Mouse (Mus musculus) G1E (cell line): ENCODE data around the gene Bhlhe41. TPM values are rescaled to one million over a fixed set of nuclear protein-coding genes. Genes with fewer than 3 reads are reported as not detected.

Experiments used
- ATAC-seq: 2 replicates; pipeline ENCODE4 v1.8.0; 2016; ENCODE audit warnings: mild to moderate bottlenecking; ENCODE audit not compliant: insufficient number of reproducible peaks, poor library complexity, low FRiP score, severe bottlenecking; ENCODE audit errors: extremely low read depth
- DNase-seq: peaks from one replicate; pipeline ENCODE4 v3.0.0; 2012; ENCODE audit warnings: low spot score
- H3K27me3 ChIP-seq: 2 replicates; pipeline ENCODE4 v1.6.1; 2012; ENCODE audit warnings: mild to moderate bottlenecking, low read length, inconsistent platforms; ENCODE audit not compliant: insufficient read depth
- H3K36me3 ChIP-seq: replicated peaks from 2 replicates; pipeline ENCODE3; 2012; ENCODE audit warnings: mild to moderate bottlenecking, inconsistent platforms
- H3K4me1 ChIP-seq: 2 replicates; pipeline ENCODE4 v1.6.1; 2012; ENCODE audit warnings: low read depth, low read length, inconsistent platforms, mixed read lengths; ENCODE audit not compliant: insufficient read depth
- H3K4me3 ChIP-seq: 2 replicates; pipeline ENCODE4 v1.5.1; 2012; ENCODE audit warnings: low read depth, mild to moderate bottlenecking, inconsistent platforms, low read length, moderate library complexity, mixed read lengths
- H3K9me3 ChIP-seq: replicated peaks from 2 replicates; pipeline ENCODE4 v1.6.1; 2012; ENCODE audit warnings: inconsistent platforms
- CTCF ChIP-seq: IDR thresholded peaks from 2 replicates; pipeline ENCODE4 v1.5.1; 2012; ENCODE audit warnings: low read depth, low read length, inconsistent platforms, mixed read lengths
- GATA1 ChIP-seq: IDR thresholded peaks from 2 replicates; pipeline ENCODE4 v1.6.1; 2012; ENCODE audit warnings: borderline replicate concordance, low read length, inconsistent platforms, mixed read lengths
- GATA2 ChIP-seq: IDR thresholded peaks from 2 replicates; pipeline ENCODE4 v1.6.1; 2012; ENCODE audit warnings: low read depth, low read length, inconsistent platforms, borderline replicate concordance
- POLR2AphosphoS5 ChIP-seq: IDR thresholded peaks from 2 replicates; pipeline ENCODE4 v1.6.1; 2012; ENCODE audit warnings: low read depth, low read length, inconsistent platforms; ENCODE audit not compliant: insufficient replicate concordance
- TAL1 ChIP-seq: conservative IDR thresholded peaks from 2 replicates; pipeline ENCODE4 v1.6.1; 2012; ENCODE audit warnings: low read depth, low read length, inconsistent platforms, mixed read lengths
- polyA plus RNA-seq: library from polyadenylated mRNA; stranded (reverse); fragments of >175 nt; gene quantifications from 2 replicates; pipeline ENCODE4 v1.2.3, GENCODE M21; 2012
- total RNA-seq, 2 experiments: library from RNA; stranded (forward) in 1 of 2; stranded (reverse) in 1 of 2; fragments of 200-1000 nt in 1 of 2; fragments of >200 nt in 1 of 2; fragmentation: Nextera tagmentation in 1 of 2; gene quantifications; 2 replicates each; pipeline ENCODE4 v1.2.3; 2014 to 2017

Bhlhe41 gene
- total and polyA plus RNA-seq, 3 experiments, result 0.11 TPM; not detected in 2

DNA sequence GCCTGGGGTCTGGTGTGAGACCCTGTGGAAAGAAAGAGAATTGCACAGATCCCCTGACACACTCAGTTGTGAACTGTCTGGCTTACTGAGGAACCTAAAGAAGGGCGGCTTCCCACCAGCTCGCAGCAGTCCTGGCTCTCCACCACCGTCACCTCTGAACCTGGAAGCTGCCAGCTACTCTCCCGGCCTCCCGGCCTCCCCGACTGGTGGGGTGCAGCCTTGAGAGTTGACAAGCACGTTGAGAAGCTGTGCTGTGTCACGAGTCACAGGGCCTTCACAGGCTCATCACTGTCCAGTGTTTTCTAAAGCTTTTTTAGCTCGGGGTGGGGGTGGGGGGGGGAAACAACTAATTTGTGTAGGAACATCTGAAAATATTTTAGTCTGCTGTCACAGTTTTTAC is 46.2 kb downstream of the Bhlhe41 start:
- Histone ChIP-seq H3K36me3 (no peaks in the 10 kb centered on the region), H3K27me3 (no peaks in the 10 kb centered on the region), H3K4me1 (no peaks in the 10 kb centered on the region), H3K9me3 (peaks cover 73% of the 10 kb centered on the region), H3K4me3 (no peak overlapping the region)
- TF ChIP-seq CTCF, result no peak
- no peak for TF ChIP-seq GATA2
- TF ChIP-seq GATA1, result no peak
- no peak for TF ChIP-seq POLR2AphosphoS5
- no peak for TF ChIP-seq TAL1
- DNase-seq (no peak), ATAC-seq (no peak)

DNA sequence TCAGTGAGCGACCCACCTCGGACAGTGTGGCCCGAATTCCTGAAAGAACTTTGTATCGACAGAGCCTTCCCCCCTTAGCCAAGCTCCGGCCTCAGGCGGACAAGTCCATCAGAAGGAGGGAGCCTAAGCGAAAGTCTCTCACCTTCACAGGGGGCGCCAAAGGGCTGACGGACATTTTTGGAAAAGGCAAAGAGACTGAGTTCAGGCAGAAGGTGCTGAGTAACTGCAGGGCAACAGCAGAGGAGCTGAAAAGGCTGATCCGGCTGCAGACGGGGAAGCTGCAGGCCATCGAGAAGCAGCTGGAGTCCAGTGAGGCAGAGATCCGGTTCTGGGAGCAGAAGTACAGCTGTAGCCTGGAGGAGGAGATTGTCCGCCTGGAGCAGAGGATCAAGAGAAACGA is 50.2 kb downstream of the Bhlhe41 start:
- peaks cover 68% of the 10 kb centered on the region for H3K9me3 ChIP-seq
- no peak for TF ChIP-seq CTCF
- TF ChIP-seq TAL1, result no peak
- no peak for TF ChIP-seq GATA2
- no peak for TF ChIP-seq POLR2AphosphoS5
- TF ChIP-seq GATA1, result no peak
- H3K4me3 ChIP-seq, result no peak overlapping the region; the same call in 1 of the 2 replicates
- H3K36me3 ChIP-seq, result no peaks in the 10 kb centered on the region
- DNase-seq (no peak), ATAC-seq (no peak)
- no peaks in the 10 kb centered on the region for H3K27me3 ChIP-seq
- H3K4me1 ChIP-seq, result no peaks in the 10 kb centered on the region

GRCm38 (mm10) chr6:145811174-145811573 is 54.2 kb downstream of the Bhlhe41 start:
- H3K27me3 ChIP-seq, result no peaks in the 10 kb centered on the region
- H3K4me1 ChIP-seq, result no peaks in the 10 kb centered on the region
- no peak for DNase-seq
- TF ChIP-seq GATA2, result no peak
- TF ChIP-seq CTCF, result no peak
- TF ChIP-seq POLR2AphosphoS5, result no peak
- no peak for TF ChIP-seq GATA1
- no peak for TF ChIP-seq TAL1
- no peak for ATAC-seq
- no peaks in the 10 kb centered on the region for H3K36me3 ChIP-seq
- peaks cover 79% of the 10 kb centered on the region for H3K9me3 ChIP-seq
- no peak overlapping the region for H3K4me3 ChIP-seq

DNA sequence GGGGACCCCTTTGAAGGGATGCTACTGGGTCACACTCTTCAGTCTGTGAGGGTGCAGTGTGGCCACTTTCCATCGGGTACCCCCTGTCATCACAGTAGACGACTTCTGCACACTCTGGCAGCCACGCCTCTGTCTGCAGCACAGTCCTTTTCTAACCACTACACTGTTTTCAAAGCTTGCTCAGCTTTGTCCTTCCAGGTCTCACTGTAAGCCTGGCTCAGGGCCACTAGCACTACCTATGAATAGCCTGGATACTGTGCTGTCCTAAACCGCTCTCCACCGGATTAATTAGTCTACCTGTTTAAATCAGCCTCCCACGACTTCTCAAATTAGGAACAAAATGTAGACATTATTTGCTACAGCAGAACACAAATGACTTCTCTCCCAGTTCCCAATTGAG is 55.3 kb downstream of the Bhlhe41 start:
- Histone ChIP-seq H3K27me3 (no peaks in the 10 kb centered on the region), H3K9me3 (peaks cover 74% of the 10 kb centered on the region), H3K4me3 (no peak overlapping the region), H3K36me3 (no peaks in the 10 kb centered on the region), H3K4me1 (no peaks in the 10 kb centered on the region)
- DNase-seq (no peak), ATAC-seq (no peak)
- TF ChIP-seq CTCF (no peak), GATA2 (no peak), POLR2AphosphoS5 (no peak), TAL1 (no peak)

DNA sequence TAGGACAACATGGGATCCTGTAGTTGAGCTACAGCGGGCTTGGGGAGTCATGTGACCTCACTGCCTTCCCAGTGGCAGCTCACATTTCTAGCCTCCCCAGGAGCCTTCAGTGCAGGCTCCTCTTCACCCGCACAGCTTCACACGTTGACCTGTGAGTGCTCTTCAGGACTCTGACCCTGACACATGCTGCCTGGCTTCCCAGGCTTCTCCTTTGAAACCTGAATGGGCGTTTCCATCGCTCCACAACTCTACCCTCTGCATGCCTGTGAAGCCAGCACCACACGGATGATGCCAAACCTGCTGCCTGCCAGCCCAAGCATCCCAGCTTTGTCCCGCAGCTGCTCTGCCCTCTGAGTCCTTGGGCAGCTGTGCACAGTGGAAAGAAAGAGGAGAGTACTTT is 55.8 kb downstream of the Bhlhe41 start:
- no peak for ATAC-seq
- H3K27me3 ChIP-seq, result no peaks in the 10 kb centered on the region
- DNase-seq, result no peak

More for the DNA sequence above, 55.8 kb downstream of the Bhlhe41 start:
- Histone ChIP-seq H3K4me1 (no peaks in the 10 kb centered on the region), H3K4me3 (no peak overlapping the region), H3K36me3 (no peaks in the 10 kb centered on the region), H3K9me3 (peaks cover 71% of the 10 kb centered on the region)
- no peak for TF ChIP-seq TAL1
- no peak for TF ChIP-seq CTCF

Other genes with a start within 250 kb of the Bhlhe41 start
- gene Tuba3b, start 249.8 kb downstream of the Bhlhe41 start, total RNA-seq (2014; fragmentation: Nextera tagmentation), result not detected in 2 replicates
- gene Tuba3b, start 249.8 kb downstream of the Bhlhe41 start, total RNA-seq (2017), result not detected in 2 replicates
- not detected in 2 replicates for gene Tuba3b, start 249.8 kb downstream of the Bhlhe41 start, polyA plus RNA-seq
- not detected in 2 replicates for gene Rassf8, start 118.8 kb downstream of the Bhlhe41 start, total RNA-seq (2014; fragmentation: Nextera tagmentation)
- under 0.01 and 0.16 TPM in 2 replicates for gene Rassf8, start 118.8 kb downstream of the Bhlhe41 start, total RNA-seq (2017)
- gene Rassf8, start 118.8 kb downstream of the Bhlhe41 start, polyA plus RNA-seq, result not detected in 2 replicates
- not detected in 2 replicates for gene Sspn, start 66.1 kb upstream of the Bhlhe41 start, total RNA-seq (2014; fragmentation: Nextera tagmentation)
- 0.06 and 0.11 TPM in 2 replicates for gene Sspn, start 66.1 kb upstream of the Bhlhe41 start, total RNA-seq (2017)
- gene Sspn, start 66.1 kb upstream of the Bhlhe41 start, polyA plus RNA-seq, result not detected in 2 replicates